Mouse (Mus musculus) T-helper 17 cell (primary cell): ENCODE measurements at regions not wholly inside any gene's neighbourhood (a gene's known extent, or its start where the extent isn't known, plus 50 kb on each side); places are given as distances from the start of the nearest gene placed in this dataset.

Source experiments
- in situ Hi-C, 2 experiments: fragments of 300-600 bp; cut with MboI, MseI; formaldehyde crosslinking; loops; 1 replicate in 1 of 2; 2 replicates in 1 of 2; pipeline ENCODE4 v1.15.1; 2025; ENCODE audit warnings: high pct_unique_total_duplicates in 2 of 2

- in situ Hi-C loops: no loop called here
Measured at GRCm38 (mm10) chr2:99180043-99180442, 512.9 kb upstream of the Gm10800 start.

- in situ Hi-C loops: loop anchor here in 1 of 2 experiments (10.0 kb wide), 1 partner anchor 716 kb away; no protein-coding TSS in a partner anchor
Measured at GRCm38 (mm10) chr2:99170521-99170920, 503.4 kb upstream of the Gm10800 start.
